Mouse (Mus musculus): ENCODE measurements at regions not wholly inside any gene's neighbourhood (a gene's known extent, or its start where the extent isn't known, plus 50 kb on each side); places are given as distances from the start of the nearest gene placed in this dataset.

DNA sequence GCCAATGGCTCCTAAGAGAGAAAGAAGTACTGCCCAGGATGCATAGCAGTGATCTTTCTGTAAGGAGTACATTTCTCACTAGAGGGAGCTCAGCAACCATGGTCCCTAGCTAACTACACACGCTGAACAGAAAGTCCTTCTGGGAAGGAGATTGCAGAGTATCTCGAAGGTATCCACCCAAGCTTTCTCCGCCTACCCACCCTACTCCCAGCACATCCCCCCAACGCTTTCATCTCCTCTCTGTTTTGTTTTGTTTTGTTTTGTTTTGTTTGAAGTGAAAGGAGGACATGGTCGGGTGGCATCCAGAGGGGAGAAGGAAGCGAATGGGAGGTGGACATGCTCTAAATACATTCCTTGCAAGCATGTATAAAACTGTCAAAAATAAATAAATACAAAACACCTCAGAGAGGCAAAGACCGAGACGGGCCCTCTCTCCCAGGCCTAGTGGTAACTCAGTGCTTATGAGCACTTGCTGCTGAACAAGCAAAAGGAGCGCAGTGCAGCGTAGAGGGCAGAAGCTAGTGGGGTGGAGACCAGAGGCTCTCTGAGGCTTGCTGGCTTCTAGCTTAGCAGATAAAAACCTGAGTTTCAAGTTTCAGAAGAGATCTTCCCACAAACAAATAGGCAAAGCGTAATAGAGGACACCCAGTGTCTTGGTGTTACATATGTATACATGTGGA lies 83.9 kb upstream of the Gcfc2 start:
- TF ChIP-seq POLR2A (IDR thresholded peaks at IDR 0.05; ENCODE audit: control insufficient read depth, low read depth, low read length): no peak
- no peak for TF ChIP-seq CTCF (IDR thresholded peaks at IDR 0.05; ENCODE audit: control insufficient read depth, insufficient read depth, insufficient replicate concordance, low read depth, low read length)

All from testis, adult 2 months (tissue).